Mouse (Mus musculus) natural killer cell, adult 2 months (primary cell): Measurements from ENCODE around the gene Sh3yl1.

ENCODE experiments used
- DNase-seq, 2 experiments: peaks; one replicate each; pipeline ENCODE4 v3.0.0; 2022; ENCODE audit warnings: low spot score in 2 of 2

Sh3yl1 gene

DNA sequence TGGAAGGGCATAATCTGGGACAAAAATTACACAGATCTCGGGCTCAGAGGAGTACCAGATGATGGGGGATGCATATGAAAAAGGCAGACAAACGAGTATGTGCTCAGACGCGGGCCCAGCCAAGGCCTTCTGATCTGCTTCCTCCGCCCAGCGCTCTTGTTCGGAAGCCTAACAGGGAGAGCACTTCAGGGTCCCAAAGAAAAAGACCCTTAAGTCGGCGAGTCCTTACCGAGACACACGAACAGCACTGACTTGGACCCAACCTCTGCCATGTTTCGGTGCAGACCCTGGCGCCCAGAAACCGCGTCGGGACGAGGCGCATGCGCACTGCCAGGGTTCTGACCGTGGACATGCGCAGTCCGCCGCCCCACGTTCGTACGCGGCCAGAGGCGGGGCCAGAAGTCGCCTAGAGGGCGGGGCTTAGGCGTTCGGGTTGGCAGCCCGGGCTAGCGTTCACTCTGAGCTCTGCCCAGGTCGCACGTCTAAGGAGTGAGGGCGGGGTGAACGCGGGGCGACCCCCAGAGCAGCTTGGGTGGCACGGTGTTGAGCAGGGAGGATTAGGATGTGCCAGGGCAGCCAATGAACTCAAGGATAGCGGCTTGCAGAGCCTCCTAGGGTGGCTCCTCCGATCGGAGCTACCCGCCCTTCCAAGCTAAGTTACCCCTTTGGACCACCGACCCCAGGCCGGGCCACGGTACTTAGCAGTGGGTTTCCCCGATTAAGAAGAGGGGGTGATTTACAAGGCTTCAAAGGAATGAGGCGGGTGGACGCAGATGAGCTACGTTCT lies at the start of gene Sh3yl1, which contains the start of gene Acp1:
Gene Sh3yl1 (plus strand): TSS at position 408 of the 787 bp plus-strand sequence.
Gene Acp1 (minus strand): TSS at position 329 of the 787 bp plus-strand sequence.
- peak; percentile 92 to 93 for DNase-seq

- DNase-seq: no peak
Measured at GRCm38 (mm10) chr12:30864347-30864746, 47.1 kb upstream of the Sh3yl1 start.

DNA sequence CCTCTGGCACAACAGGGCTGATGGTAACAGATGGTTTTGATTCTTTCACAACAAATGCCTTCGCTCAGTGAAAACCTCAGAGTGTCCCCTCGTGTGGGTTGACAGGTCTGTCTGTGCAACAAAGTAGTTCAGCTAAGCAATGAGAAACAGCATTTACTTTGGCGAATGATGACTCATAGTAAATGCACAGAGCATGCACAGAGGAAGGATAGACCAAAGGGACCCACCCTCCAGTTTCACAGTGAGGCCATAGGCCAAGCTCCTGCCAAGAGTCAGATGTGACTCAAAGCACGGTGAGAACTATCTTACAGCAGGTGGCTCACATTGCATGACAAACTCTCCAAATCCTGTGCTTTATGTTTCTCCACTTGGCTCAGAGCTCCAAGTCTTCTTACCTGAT lies 45.7 kb upstream of the Sh3yl1 start:
- DNase-seq: no peak

DNA sequence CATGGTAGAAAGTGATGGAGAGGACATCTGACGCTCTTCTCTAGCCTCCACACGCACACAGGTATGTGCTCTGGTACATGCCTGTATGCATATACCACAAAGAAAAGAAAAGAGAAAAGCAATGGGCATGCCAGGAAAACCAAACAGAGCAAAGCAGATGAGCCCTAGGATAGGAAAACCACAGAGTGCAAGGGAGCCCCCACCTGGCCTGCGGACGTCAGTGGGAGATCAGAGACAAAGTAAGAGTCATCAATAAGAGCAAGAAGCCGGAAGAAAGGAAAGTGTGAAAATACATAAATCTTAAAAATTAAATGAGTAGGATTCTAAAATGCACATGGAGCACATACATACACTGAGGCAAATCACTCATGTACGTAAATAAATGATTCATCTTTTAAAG lies 32.0 kb upstream of the Sh3yl1 start:
- DNase-seq: no peak

DNA sequence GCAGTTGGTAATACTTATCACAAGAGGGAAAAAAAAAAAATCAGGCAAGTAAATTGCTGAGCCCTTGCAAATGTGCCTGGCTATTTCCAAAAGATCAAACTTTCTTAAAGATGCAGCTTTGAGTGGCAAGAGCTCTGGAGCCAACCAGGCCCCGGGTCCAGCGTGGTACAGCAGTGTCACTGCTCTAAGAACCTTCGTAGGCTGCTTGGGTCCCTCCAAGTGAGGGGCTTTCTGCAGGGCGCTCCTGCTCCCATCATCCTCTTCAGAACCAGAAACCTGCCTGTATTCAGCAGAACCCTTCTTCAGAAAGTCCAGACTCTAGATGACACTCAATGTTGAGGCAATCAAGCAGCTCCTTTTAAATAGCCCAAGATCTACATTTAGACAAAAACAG lies 27.9 kb upstream of the Sh3yl1 start:
- DNase-seq: no peak

DNA sequence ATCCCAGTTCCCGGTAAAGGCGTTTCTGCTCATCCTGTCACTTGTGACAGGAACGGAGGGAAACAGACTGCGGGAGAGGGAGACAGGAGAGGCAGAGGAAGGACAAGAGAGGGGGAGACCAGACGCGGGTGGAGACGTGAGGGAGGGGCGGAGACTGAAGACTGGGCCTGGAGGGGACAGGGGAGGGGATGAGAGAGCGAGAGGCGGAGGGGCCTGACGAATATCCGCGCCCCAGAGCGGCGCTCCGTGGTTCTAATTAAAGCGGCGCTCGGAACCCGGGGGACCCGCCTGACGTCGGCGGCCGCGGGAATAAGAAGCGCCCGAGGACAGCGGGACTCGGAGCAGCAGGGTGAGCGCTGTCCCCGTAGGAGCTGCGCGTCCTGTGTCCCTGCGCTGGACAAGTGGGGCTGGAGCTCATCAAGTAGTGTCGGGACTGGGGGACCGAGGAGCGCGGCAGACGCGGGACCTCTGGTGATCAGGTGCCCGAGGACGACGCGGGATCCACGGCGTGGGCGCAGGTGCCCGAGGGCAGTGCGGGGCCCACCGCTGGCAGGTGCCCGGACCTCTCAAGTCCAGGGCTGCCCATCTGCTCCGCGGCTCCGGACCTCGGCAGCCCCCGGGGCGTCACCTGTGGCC lies 27.4 kb upstream of the Sh3yl1 start, which contains the start of gene Alkal2:
Gene Alkal2 (plus strand): TSS at position 337 of the 636 bp plus-strand sequence.
- no peak for DNase-seq

- no peak for DNase-seq
Measured at GRCm38 (mm10) chr12:30884622-30885230, 26.7 kb upstream of the Sh3yl1 start.

DNA sequence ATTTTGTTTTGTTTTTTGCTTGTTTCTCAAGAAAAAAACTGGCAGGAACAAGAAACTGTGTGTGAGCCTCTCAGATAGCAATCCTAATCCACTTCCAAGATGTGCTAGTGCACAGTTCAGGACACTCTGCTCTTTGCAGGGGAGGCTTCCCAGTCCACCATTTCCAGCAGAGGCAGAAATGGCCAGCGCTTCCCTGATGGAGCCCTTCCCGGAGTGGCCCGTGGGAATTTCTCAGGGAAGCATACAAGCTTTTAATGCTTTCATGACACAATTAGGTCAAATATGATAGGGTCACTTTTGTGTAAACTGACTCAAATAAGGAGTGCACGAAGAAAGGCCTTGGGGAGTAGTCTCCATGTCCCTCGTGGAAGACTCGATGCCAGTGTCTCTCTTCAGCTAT lies 25.6 kb upstream of the Sh3yl1 start:
- no peak for DNase-seq

- no peak for DNase-seq
Measured at GRCm38 (mm10) chr12:30888003-30888402, 23.5 kb upstream of the Sh3yl1 start.

- DNase-seq: peak in 1 of 2 experiments; percentile 0
Measured at GRCm38 (mm10) chr12:30890067-30890466, 21.4 kb upstream of the Sh3yl1 start.

GRCm38 (mm10) chr12:30891438-30891837 lies 20.0 kb upstream of the Sh3yl1 start:
- DNase-seq: no peak

DNA sequence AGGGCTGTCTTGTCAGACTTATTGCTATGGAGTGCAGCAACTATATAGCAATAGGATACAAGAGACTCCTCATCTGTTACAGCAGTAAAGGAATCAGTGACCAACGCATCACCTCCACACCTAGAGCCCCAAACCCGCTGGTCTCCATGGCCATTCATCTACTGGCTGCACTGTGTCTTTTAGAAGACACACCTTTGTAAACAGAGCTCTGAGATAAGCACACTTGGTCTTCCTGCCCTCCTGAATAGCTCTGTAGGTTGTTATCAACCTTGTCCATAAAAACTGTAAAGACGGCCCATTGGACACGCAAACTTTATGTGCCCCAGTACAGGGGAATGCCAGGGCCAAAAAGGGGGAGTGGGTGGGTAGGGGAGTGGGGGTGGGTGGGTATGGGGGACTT lies 14.4 kb upstream of the Sh3yl1 start:
- DNase-seq: no peak

- no peak for DNase-seq
Measured at GRCm38 (mm10) chr12:30908658-30909057, 2.8 kb upstream of the Sh3yl1 start.

GRCm38 (mm10) chr12:30909881-30910280 lies 1.6 kb upstream of the Sh3yl1 start:
- DNase-seq: no peak

DNA sequence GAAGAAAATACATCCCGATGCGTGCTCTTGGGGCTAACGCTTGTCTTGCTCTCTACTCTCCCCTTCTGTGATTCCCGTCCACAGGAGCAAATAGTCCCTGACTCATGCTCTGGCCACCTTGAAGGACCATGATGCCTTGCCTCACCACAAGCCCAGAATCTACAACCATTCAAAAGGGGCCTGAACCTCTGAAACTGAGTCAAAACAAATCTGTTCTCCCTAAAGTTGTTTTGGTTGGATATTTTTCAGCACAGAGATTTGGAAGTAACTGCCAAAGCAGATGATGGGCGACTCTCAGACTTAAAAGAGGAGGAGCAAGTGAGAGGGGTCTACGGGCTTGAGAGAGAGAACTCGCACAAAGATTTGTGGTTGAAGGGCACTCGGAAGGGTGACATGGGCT lies 608 bp upstream of the Sh3yl1 start:
- peak in 1 of 2 experiments; percentile 0 for DNase-seq

DNA sequence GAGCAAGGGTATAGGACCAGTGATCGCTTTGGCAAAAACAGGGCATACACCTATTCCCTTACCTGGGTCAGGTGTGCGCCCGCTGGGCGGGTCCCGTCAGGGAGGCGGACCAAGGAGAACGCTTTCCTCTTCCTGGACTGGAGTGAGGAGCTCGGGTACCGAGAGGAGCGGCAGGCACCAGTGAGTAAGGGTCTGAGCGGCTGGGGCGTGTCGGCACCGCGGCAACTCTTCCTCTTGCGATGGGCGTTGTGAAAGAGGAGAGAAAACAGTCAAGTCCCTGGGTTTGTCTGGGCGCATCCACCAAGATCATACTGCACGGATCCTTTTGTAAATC lies 547 bp downstream of the Sh3yl1 start:
- peak in 1 of 2 experiments; percentile 3 for DNase-seq

GRCm38 (mm10) chr12:30912840-30913239 lies 1.4 kb downstream of the Sh3yl1 start:
- no peak for DNase-seq

DNA sequence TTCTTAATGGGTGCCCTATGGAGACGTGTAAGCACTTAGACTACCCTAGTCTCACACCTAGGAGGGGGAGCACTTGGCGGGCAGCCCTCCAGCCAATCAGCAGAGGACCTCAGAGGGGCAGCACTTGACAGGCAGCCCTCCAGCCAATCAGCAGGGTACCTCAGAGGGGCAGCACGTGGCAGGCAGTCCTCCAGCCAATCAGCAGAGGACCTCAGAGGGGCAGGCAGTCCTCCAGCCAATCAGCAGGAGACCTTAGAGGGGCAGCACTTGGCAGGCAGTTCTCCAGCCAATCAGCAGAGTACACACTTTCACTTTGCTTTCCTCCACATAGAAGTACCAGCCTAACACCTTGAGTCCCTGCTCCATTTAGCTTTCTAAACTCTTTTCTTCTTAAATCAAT lies 10.9 kb downstream of the Sh3yl1 start:
- DNase-seq: no peak

DNA sequence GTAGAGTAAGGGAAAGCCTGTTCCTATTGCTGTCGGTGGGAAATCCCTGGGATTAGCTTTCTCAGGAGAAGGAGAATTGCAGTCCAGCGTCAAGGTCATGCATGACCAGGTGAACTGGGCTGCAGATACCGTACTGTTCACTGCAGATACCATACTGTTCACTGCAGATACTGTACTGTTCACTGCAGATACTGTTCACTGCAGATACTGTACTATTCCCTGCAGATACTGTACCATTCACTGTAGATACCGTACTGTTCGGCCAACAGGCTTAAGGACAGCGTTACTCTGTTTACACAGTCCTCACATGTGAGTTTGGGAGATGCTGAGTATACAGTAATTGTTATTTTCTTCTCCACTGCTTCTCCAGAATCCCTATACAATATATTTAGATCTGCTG lies 16.7 kb downstream of the Sh3yl1 start:
- no peak for DNase-seq

DNA sequence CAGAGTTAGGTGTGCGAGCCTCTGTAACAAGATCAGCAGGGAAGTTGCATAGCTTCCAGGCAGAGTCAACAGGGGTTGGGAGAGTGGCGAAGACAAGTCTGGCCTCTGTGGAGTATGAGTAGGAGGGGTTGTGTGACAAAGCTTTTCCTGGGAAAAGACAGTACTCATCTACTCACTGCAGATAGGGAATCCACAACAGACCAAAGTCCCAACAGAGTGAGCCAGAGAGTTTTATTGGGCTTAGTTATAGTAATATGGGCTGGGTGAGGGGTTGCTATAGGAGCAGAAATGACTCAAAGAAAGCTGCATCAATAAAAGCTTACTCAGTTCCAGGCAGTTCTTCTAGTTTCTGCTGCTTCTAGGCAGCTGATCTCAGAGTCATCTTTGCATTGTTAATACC lies 21.8 kb downstream of the Sh3yl1 start:
- no peak for DNase-seq

DNA sequence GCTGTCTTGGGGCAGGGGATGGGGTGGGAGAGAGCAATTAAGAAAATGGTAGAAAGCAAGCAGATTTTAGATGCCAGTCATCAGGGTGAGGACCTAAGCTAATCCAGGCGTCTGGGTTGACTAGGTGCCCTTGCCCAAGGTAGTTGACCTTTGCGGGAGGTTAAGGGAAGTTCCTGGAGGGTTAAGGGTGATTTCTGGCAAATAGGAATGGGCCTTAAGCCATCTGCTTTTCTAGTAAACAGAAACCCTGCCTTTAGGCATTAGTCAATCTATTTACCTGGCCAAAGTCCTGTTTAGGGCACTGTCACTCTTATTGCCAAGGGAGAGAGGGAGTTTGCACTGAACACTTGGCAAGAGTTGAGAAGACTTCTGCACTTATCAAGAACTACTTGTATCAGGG lies 25.4 kb downstream of the Sh3yl1 start:
- DNase-seq: no peak

DNA sequence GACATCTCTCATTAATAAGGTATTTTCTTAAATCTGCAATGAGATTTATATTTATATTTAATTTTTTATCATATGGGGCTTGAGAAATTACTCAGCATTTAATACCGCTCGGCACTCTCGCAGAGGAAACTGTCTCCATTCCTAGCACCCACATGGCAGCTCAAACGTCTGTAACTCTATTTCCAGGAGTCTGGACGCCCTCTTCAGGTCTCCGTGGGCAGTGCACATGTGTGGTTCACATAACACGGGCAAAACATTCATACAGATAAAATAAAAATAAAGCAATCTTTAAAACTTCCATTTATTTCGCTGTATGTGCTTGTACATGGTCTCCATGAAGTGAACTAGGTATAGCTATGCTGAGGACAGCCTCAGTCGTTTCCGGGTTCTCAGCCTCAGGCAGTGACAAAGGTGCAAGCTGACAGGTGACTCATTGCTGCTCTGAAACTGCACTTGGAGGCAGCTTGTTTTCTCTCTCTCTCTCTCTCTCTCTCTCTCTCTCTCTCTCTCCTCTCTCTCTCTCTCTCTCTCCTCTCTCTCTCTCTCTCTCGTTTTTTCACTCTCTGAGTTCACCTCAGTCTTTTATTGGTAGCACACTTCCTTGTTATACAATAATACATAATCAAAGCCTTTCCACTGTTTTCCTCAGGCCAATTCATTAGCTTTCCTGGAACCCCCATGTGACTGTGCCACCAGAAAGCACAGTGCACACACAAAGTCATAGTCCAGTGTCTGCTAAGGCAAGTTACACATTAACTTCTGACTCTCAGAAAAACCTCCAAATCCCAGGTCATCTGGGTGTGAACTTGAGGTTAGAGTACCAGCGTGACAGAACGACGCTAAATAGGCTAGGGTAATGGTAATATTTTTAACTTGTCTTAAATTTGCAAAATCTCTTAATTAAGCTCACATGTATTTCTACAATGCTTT lies 31.9 kb downstream of the Sh3yl1 start:
- no peak for DNase-seq
